Mouse (Mus musculus) spleen, postnatal 36 days (tissue): ENCODE data around the gene Dusp1.

Experiments used
- DNase-seq, 2 experiments: peaks; one replicate each; pipeline ENCODE4 v3.0.0; 2022; ENCODE audit warnings: low spot score in 2 of 2, mixed read lengths in 1 of 2

Gene Dusp1

GRCm38 (mm10) chr17:26524801-26525200, 37.1 kb downstream of the Dusp1 start:
- DNase-seq, result no peak

DNA sequence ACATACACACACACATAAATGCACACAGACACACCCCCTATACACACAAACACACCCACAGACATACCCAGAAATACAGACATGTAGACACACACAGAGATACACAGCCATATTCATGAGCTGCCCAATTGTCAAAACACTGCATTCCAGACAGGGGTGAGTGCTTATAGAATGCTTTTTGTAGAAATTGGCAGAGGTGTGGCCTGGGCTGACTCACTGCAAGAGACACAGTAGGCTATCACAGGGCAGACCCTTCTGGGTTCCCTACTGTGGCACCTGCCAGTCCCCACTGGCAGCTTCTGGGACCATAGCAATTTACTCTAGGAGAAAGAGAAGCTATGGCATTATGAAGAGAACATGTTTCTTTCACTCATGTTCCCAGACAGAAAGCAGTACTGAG, 37.6 kb downstream of the Dusp1 start:
- DNase-seq, result no peak

- no peak for DNase-seq
Measured at GRCm38 (mm10) chr17:26522711-26523110, 39.2 kb downstream of the Dusp1 start.

GRCm38 (mm10) chr17:26518306-26518705, 43.6 kb downstream of the Dusp1 start:
- no peak for DNase-seq

DNA sequence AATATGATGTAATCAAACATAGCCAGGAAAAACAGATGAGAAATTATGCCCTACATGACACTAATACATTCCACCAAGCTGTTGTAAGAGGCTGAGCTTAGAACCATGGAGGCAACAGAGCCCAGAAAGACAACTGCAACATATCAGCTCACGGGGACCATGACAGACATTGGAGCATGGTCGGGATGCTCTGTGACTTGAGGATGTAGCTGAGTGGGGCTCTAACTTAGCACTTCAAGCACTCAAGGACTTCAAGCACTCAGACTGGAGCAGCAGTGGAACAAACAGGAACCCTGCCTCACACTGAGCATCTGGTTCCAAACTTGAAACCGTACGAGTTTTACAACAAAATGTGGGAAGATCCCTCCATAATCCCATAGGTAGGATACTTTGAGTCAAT, 46.3 kb downstream of the Dusp1 start:
- no peak for DNase-seq

- DNase-seq, result peak in 1 of 2 experiments; percentile 73
Measured at GRCm38 (mm10) chr17:26514581-26515030, 47.3 kb downstream of the Dusp1 start.

DNA sequence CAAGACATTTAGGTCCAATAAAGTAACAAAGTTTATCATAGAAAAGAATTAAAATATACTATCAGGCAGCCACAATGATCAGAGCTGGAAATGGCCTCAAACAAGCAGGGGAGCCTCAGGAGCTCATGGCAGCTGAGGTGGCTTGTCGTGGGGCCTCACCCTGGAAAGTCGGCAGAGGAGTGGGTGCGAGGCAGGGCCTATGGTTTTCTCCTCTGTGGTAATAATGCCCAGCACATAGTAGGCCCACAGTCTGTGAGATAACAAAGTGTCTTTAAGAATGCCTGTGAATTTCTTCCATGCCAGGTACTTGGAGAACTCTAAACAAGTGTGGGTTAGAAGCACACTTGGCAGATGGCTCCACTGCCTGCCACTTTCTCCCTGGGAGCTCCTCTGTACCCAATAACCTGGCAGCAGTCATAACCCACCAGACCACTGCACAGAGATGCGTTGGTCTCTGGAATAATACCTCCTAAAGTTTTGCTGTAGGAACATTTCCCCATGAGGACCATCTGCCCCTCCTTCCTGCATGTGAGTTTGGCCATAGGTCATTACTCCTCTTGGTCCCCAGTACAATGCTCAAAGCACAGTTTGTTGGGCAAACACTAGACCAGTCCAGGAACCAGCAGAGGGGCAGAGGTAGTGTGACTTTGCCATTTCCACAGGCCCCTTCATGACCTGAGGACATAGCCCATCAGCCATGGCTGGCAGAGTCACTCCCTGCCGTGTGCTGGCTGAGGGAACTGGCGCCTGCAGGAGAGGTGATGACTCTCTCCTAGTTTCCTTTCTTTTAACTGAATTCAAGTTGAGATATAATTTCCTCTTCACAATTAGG, 48.3 kb downstream of the Dusp1 start:
- DNase-seq, result no peak

- no peak for DNase-seq
Measured at GRCm38 (mm10) chr17:26512961-26513360, 49.0 kb downstream of the Dusp1 start.

DNA sequence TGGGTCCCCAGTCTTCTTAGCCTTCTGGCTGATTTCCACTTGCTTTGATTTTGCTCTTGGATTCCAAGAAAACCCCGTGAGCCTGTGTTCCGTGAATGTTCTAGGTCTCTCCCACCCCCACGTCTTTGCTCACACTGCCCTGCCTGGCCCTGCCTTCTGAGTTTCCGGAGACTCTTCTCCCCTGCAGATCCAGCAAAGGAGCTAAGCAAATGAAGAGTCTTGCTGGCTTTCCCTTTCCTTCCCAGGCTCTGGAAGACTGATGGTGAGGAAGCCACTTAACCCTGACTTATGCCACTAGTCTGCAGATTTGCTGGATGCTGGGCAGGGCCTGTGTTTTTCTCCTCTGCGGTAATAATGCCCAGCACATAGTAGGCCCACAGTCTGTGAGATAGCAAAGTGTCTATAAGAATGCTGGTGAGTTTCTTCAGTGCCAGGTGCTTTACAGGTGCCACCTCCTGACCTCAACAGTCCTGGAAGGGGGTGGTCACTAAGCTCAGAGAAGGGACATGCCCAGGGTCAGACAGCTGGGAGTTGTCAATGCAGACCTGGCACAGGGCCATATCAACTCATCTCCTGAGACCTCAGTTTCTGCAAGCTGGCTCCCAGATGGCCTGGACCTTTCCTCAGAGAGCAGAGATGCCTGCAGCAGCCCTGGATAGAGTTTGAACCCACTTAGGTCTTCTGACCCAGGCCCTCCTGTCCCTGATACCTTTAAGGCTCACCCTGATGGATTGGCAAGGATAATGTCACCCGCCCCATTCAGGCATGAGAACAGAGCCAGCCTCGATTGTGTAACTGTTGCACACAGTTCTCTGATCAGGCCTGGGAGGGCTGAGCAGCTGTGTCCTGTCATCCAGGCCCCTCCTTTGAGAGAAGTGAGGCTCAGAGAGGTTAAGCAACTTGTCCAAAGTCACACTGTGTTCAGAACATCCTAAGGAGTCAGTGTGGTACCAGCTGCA, 49.8 kb downstream of the Dusp1 start:
- DNase-seq, result no peak

- DNase-seq, result no peak
Measured at GRCm38 (mm10) chr17:26511256-26511655, 50.7 kb downstream of the Dusp1 start.

- DNase-seq, result no peak
Measured at GRCm38 (mm10) chr17:26510146-26511045, 51.5 kb downstream of the Dusp1 start.

DNA sequence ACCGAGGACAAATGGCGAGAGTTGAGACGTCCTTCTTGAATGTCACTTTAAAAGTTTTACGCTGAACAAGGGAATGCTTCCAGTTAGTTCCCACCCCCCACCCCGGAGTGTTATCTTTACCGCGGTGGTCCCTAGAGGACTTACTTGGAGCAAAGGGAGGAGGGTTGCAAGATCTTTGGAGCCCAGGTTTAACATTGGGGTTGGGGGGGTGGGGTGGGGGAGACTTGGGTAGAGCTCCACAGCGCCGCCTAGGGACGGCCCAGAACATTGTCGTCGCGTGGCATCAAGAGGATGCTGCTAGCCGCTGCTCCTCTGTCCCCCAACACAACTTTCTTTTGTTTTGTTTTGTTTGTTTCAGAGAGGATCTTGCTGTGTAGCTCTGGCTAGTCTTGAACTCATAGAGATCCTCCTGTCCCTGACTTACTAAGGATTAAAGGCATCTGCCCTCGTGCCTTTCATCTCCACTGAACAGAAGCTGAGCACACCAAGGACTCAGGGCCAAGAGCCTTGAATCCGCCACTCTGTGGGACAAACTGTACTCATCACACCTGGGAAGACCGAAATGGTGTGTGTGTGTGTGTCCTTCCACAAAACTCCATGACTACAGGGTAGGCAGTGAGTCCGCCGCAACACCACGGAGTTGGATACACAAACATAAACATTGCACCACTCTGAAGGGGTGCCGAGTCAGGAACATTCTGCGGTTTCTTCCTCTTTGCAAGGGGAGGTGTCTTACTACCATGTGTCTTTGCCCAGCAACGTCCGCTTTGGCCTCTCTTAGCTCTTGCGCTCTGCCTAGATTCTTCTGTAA, 52.8 kb downstream of the Dusp1 start:
- DNase-seq, result peak; percentile 64 to 66

GRCm38 (mm10) chr17:26508345-26508960, 53.5 kb downstream of the Dusp1 start:
- DNase-seq, result peak; percentile 93 to 95

DNA sequence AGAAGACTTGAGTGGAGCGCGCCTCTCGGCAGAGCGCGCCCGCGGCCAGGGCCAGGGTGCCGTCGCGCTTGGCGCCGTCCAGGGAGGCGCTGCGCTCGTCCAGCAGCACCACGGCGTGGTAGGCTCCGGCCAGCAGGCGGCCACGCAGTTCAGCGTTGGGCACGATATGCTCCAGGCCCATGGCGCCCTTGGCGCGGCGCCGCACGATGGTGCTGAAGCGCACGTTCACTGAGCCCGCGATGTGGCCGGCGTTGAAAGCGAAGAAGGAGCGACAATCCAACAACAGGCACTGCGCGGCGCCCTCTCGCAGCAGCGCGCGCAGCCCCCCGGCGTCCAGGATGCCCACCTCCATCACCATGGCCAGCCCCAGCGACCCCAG, 54.0 kb downstream of the Dusp1 start:
- DNase-seq, result peak; percentile 73 to 82

DNA sequence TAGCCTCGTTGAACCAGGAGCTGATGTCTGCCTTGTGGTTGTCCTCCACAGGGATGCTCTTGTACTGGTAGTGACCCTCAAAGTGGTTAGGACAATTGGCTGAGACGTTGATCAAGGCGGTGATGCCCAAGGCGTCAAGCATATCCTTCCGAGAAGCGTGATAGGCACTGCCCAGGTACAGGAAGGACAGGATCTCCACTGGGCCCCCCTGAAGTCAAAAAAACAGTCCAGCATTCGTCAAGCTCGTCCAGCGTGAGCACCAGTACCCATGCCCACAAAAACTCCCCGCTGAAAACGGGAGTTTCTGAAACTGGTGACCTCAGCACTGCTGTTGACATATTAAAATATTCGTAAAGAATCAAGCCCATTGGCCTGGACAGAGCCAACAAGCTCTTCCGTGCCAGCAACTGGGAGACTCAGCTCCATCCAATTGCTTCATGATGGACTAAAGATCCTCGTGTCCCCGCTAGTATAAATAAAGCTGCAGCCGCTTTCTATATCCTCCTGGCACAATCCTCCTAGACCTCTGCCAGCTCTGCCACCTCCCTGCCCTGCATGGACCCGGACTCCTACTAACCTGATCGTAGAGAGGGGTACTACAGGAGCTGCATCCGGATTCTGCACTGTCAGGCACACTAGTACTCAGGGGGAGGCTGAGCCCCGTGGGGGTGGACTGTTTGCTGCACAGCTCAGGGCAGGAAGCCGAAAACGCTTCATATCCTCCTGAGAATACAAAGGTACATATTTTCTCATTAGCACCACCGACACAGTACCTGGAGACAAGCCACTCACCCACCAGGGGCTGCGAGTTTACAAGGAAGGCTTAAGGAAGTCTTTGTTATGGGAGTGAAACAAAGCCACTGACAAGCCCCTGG, 54.7 kb downstream of the Dusp1 start:
- DNase-seq, result peak; percentile 62 to 67

- no peak for DNase-seq
Measured at GRCm38 (mm10) chr17:26506031-26506641, 55.8 kb downstream of the Dusp1 start.

- no peak for DNase-seq
Measured at GRCm38 (mm10) chr17:26505181-26505581, 56.7 kb downstream of the Dusp1 start.

- peak; percentile 32 to 37 for DNase-seq
Measured at GRCm38 (mm10) chr17:26503981-26504671, 57.8 kb downstream of the Dusp1 start.
